Mouse (Mus musculus) MEL (cell line): Measurements from ENCODE around the gene Mpv17l2.

Experiments
- BHLHE40 ChIP-seq: IDR thresholded peaks from 2 replicates; pipeline ENCODE4 v1.6.1; 2012; ENCODE audit warnings: low read depth, mild to moderate bottlenecking, inconsistent platforms, low read length, improper control_type of control experiment, borderline replicate concordance
- MAX ChIP-seq: IDR thresholded peaks from 2 replicates; pipeline ENCODE4 v1.6.1; 2011; ENCODE audit warnings: low read length, improper control_type of control experiment
- MXI1 ChIP-seq: IDR thresholded peaks from 2 replicates; pipeline ENCODE4 v1.6.1; 2011; ENCODE audit warnings: mild to moderate bottlenecking, low read depth, low read length, improper control_type of control experiment
- POLR2A ChIP-seq, 2 experiments: IDR thresholded peaks; 2 replicates each; pipeline ENCODE4 v1.6.1; 2011 to 2012; ENCODE audit warnings: low read length in 2 of 2, mild to moderate bottlenecking in 2 of 2, control low read depth in 1 of 2, improper control_type of control experiment in 1 of 2, low read depth in 1 of 2, moderate library complexity in 1 of 2; ENCODE audit not compliant: control insufficient read depth in 1 of 2, insufficient read depth in 1 of 2, poor library complexity in 1 of 2
- RAD21 ChIP-seq: IDR thresholded peaks from 2 replicates; pipeline ENCODE4 v1.6.1; 2011; ENCODE audit warnings: mild to moderate bottlenecking, low read depth, low read length, improper control_type of control experiment
- TBP ChIP-seq: IDR thresholded peaks from 2 replicates; pipeline ENCODE4 v1.8.0; 2011; ENCODE audit warnings: low read depth, low read length, improper control_type of control experiment

DNA sequence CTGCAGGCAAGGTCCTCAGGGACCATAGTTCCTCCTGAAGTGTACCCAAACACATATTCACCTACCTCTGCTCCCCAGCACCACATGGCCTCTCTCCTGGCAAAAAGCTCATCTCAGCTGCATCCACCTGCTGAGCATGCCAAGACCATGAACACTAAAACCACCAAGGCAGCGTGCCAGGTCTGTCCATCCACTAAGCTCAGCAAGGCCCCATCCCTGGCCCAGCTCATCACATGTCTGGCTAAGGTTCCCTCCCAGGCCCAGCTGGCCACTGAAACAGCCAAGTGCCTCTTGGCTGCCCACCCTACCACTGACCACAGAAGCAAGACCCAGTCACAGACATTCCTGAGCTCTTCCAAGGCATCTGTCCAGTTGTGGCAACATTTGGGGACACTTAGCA lies 50.5 kb downstream of the Mpv17l2 start:
- TF ChIP-seq RAD21 (no peak), POLR2A (IDR thresholded peaks at IDR 0.05; ENCODE audit: control insufficient read depth in 1 of 2, insufficient read depth in 1 of 2, low read depth in 1 of 2, low read length in 2 of 2, poor library complexity in 1 of 2) (no peak), TBP (no peak), MXI1 (no peak), MAX (no peak), BHLHE40 (no peak)
